36 mouse cellular contexts compared by ENCODE assay signal in the genomic region with DNA sequence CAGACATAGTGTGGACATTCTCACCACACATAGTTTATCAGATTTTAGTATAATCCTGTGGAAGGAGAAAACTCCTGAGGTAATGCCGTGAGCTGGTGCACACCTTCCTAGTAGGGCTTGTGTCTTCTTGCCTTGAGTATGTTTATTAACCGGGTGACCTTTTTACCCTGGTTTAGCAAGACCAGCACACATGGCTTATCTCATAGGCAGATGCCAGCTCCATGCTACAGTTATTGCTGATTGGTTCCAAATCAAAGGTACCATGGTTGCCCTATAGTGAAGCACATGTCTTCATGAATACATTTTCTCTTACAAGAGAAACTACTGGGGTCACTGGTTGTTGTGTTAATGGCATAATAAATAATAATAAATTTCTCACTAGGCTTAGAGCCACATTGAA. TPM values are rescaled to one million over a fixed set of nuclear protein-coding genes. Genes with fewer than 3 reads are reported as not detected.
"Had no signal": no experiment of that assay in that cellular context is flagged by ENCODE, and none has a peak within 500 bp of the region (broad histone marks: within the 10 kb centered on the region; RNA-seq: fewer than 3 reads in every experiment).

No protein-coding gene starts in this region.

- H3K4me3 ChIP-seq: heart, embryonic 10.5 days; heart, embryonic 12.5 days; heart, embryonic 13.5 days; heart, embryonic 15.5 days; hindbrain, embryonic 10.5 days; hindbrain, embryonic 12.5 days; hindbrain, embryonic 13.5 days; hindbrain, embryonic 15.5 days; intestine, embryonic 15.5 days; kidney, embryonic 15.5 days; layer of hippocampus, adult 2 months; left cerebral cortex, adult 2 months had no signal

- H3K27ac ChIP-seq: heart, embryonic 10.5 days; heart, embryonic 13.5 days; heart, embryonic 15.5 days; hindbrain, embryonic 10.5 days; hindbrain, embryonic 12.5 days; hindbrain, embryonic 13.5 days; hindbrain, embryonic 14.5 days; hindbrain, embryonic 15.5 days; hindbrain, postnatal 0 days; intestine, embryonic 15.5 days; kidney, embryonic 15.5 days; kidney, postnatal 0 days; layer of hippocampus, adult 2 months; left cerebral cortex, adult 2 months had no signal

- H3K36me3 ChIP-seq: heart, embryonic 10.5 days; heart, embryonic 12.5 days; heart, embryonic 13.5 days; heart, embryonic 15.5 days; hindbrain, embryonic 10.5 days; hindbrain, embryonic 12.5 days; hindbrain, embryonic 13.5 days; hindbrain, embryonic 15.5 days; intestine, embryonic 15.5 days; kidney, embryonic 15.5 days had no signal

- H3K9ac ChIP-seq: heart, embryonic 12.5 days; heart, embryonic 13.5 days; heart, embryonic 15.5 days; hindbrain, embryonic 12.5 days; hindbrain, embryonic 13.5 days; hindbrain, embryonic 14.5 days; hindbrain, embryonic 15.5 days; intestine, embryonic 15.5 days; kidney, embryonic 15.5 days had no signal

- H3K4me1 ChIP-seq: heart, embryonic 10.5 days; heart, embryonic 12.5 days; heart, embryonic 13.5 days; heart, embryonic 15.5 days; hindbrain, embryonic 10.5 days; hindbrain, embryonic 12.5 days; hindbrain, embryonic 13.5 days; hindbrain, embryonic 15.5 days; intestine, embryonic 15.5 days; kidney, embryonic 15.5 days had no signal

- DNase-seq: heart, postnatal 10 days; heart, postnatal 14 days; heart, postnatal 36 days; kidney, adult 11 months; kidney, adult 18-20 months; kidney, adult 2 months; kidney, adult 8-10 months; kidney, adult 9 months; kidney, postnatal 10 days; kidney, postnatal 14 days; kidney, postnatal 25 days; kidney, postnatal 36 days; kidney, postnatal 4 days; layer of hippocampus, adult 9-11 months; layer of hippocampus, postnatal 36 days had no signal

- ATAC-seq: hindbrain, embryonic 16.5 days; hindbrain, postnatal 0 days; inflammation-experienced regulatory T-cells, adult 6 months; intestine, embryonic 15.5 days; intestine, embryonic 16.5 days; intestine, postnatal 0 days had no signal

- H3K9me3 ChIP-seq: heart, embryonic 10.5 days; heart, embryonic 12.5 days; heart, embryonic 13.5 days; heart, embryonic 15.5 days; hindbrain, embryonic 10.5 days; hindbrain, embryonic 12.5 days; hindbrain, embryonic 13.5 days; hindbrain, embryonic 15.5 days; intestine, embryonic 15.5 days; kidney, embryonic 15.5 days had no signal

- H3K27me3 ChIP-seq: heart, embryonic 12.5 days; heart, embryonic 13.5 days; heart, embryonic 15.5 days; hindbrain, embryonic 12.5 days; hindbrain, embryonic 13.5 days; hindbrain, embryonic 15.5 days; intestine, embryonic 15.5 days; kidney, embryonic 15.5 days had no signal

- H3K4me2 ChIP-seq: heart, embryonic 11.5 days; heart, embryonic 12.5 days; heart, embryonic 13.5 days; heart, embryonic 15.5 days; hindbrain, embryonic 12.5 days; hindbrain, embryonic 13.5 days; hindbrain, embryonic 14.5 days; hindbrain, embryonic 15.5 days; intestine, embryonic 15.5 days; kidney, embryonic 15.5 days had no signal

RNA-seq across cellular contexts. Expression of a gene that starts 38.1 kb away (rescaled TPM):
- polyA plus RNA-seq: hindbrain, embryonic 10.5 days; hindbrain, embryonic 11.5 days; hindbrain, embryonic 12.5 days; inflammation-experienced regulatory T-cells, adult 6 months; kidney, postnatal 0 days had no signal
